Mouse (Mus musculus) kidney, adult 18-20 months (tissue): ENCODE results near the gene Zfp422.
"Not testable (repeated sequence)": the region's sequence is repeated elsewhere in the genome, so short reads cannot be mapped to it uniquely, and the experiment has no call there.

Experiments
- DNase-seq: peaks from one replicate; pipeline ENCODE4 v3.0.0; 2021

Gene Zfp422

DNA sequence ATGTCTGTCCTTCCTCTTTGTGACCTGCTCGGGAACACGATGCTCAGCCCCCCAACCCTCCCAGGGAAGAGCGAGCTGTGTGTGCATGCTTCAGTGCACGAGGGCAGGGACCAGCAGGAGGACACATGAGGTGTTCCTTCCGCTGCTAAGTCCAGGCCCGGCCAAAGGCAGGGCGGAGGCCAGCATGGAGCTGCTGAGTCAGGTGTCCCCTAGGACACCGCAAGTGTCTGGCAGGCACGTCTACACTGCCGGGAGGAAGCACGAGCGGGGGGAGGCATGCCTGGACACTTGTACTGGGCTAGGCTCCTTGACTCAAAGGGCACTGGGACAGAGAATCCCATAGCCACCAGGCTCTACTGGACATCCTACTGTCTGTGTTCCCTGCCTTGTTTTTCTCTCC is 19.0 kb upstream of the Zfp422 start:
- DNase-seq: peak; percentile 69

DNA sequence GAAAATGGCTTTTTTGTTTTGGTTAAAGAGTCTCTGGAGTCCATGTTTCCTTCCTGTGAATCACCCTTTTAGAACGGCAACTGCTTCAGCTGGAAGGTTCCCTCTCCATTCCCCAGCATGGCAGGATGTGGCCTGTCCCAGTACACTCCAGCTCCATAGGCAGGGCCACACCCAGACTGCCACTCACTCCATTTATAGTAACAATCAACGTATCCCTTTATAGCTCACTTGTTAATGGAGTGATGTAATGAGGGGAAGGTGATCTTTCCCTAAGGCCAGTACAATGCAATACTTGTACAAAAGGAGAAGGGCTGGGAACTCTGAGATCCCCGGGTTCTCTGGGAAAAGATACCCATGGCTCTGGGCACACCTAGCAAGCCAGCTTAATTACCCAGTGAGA is 15.5 kb upstream of the Zfp422 start:
- DNase-seq: no peak

DNA sequence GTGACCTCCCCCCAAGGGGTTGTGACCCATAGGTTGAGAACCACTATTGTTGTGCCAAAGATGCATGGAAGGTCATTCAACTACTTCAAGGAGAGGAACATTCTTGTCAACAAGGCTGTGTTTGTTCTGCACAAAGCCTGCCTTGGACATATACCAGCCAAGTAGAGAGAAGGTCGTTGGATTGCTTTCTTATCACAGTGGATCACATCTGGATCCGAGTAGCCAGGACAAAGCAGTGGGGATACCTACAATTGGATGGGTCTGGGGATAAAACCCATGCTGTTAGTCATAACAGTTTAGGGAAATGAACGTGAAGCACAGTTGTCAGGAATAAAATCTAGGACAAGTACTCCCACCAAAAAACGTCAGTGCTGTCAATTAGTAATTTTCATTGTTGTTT is 15.1 kb upstream of the Zfp422 start:
- no peak for DNase-seq

DNA sequence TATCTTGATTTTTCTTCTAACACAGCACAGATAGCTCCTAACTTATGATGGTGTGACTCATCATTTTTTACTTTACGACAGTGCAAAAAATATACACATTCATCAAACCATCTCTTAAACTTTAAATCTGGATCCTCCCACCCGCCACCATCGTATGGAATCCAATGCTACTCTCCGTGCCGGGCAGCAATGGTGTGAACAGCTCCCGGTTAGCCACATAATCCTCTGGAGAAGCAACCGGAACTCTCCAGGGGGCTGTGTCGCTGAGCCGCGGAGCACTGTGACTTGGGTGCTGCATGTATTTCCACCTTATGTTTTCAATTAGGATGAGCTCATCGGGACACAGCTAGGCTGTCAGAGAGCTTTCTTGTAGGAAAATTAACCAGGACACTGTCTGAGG is 14.1 kb upstream of the Zfp422 start:
- DNase-seq: no peak

DNA sequence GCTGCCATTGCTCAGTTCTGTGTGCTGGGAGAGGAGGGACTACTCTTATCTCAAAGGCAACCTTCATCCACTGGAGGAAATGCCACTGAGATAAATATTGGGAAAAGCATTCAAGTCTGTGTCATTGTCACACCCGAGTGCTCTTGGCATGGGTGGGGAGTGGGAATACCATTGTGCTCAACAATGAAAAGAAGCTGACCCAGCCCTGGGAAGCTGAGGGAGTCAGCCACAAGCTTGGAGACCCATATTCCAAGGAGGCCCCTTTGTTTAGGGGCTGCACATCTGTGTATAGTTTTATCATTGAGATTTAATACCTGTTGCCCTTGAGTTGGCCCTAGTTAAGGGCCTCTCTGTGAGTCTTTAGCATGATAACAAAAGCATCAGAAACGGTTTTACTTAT is 10.9 kb upstream of the Zfp422 start:
- DNase-seq: no peak

DNA sequence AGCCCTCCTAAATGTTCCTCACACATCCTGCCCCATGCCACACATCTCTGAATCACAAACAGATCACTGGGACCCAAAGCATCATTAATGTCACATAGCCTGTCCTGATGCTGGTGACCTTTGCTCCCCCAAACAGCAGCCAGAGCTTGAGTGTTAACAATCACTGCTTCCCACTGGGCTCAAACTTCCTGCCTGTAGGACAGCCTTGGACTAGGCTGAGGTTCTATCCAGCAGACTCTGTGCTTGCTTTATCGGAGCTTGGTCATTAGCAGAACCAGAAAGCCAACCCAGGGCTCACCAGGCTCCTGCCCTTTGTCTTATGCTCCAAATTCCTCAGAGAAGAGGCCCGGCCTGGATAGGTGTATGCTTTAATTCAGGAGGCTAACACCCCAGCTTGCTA is 10.1 kb upstream of the Zfp422 start:
- no peak for DNase-seq

DNA sequence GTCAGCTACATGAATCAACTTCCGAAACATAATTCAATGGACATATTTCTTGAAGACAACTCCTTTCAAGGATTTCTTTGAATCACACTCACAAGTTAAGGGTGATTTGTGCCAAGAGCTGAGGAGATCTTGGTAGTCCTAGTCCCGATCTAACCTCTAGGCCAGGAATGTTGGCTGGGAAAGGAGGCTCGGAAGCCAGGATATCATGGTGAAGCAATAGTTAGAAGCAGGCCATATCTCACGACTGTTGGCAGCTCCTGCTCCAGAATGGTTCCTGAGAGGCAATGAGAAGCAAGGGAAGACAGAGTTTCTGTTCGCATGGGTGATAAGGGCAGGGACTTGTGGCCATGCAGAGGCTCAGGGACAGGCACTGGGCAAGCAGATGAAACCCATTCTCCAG is 8.7 kb upstream of the Zfp422 start:
- DNase-seq: no peak

DNA sequence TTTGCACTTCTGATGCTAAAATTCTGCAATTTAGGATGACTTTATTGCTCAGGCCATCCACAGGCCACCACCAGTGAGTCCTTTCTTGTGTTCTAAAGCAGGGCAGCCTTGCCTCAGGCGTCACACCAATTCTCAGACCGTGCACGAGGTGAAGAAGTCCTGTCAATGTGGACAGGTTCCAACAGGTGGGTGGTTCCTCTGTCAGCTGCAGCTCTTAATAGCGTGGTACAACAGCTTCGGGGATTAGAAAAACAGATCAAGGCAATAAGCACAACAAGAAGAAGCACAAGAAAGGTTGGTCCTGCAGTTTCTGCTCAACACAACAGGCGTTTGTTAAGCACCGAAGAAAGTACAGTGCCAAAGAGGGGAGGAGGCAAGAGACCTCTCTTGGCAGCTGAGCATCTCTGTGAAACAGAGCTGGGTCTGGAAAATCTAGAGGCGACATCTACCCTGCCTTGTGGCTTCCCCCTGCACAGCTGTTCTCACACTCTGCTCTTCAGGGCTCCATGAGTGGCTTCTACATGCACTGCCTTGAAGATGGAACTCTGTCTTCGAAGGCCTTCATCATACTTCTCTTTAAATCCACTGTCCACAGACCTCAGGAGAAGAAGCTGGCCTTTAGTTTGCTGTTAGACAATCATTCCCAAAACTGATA is 7.9 kb upstream of the Zfp422 start:
- DNase-seq: no peak

DNA sequence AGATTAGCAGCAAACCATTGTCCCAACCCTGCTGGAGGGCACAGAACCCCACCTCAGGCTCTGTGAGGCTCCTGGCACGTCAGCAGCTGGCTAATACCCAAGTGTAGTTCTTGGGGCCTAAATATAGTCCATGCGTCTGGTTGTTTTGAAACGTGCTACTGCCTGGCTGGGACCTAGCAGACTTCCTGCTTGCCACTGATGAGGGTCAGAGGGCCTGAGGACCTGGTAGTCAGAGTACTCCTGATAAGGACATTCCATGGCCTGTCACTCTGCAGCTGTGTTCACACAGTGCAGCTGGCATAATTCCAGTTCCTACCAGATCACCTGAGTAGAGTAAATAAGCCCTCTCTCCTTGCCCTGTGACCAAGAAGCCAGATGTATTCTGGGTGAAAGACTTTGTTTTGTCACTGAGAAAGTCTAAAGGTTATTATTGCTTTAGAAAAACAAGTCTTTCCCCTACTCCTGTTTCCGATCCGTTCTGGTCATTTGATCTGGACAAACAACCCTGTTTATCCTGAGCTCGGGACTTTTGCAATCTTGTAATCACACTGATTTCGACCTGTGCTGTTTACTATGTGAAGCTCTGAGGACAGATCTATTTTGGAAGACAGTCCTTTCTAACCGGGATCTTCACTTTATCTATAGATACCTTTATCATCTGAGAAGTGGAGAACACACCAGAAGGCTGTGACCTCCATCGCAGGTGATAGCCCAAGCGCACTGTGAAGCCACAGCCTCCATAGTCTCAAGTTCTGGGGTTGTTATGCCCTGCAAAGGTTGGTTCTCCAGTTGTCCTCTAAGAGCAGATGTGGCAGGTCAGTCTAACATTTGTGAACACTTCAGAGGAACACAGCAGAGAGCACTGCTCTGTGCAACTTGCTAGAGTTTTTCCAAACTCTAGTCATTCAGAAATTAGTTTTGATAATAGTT is 6.7 kb upstream of the Zfp422 start:
- DNase-seq: peak; percentile 84

DNA sequence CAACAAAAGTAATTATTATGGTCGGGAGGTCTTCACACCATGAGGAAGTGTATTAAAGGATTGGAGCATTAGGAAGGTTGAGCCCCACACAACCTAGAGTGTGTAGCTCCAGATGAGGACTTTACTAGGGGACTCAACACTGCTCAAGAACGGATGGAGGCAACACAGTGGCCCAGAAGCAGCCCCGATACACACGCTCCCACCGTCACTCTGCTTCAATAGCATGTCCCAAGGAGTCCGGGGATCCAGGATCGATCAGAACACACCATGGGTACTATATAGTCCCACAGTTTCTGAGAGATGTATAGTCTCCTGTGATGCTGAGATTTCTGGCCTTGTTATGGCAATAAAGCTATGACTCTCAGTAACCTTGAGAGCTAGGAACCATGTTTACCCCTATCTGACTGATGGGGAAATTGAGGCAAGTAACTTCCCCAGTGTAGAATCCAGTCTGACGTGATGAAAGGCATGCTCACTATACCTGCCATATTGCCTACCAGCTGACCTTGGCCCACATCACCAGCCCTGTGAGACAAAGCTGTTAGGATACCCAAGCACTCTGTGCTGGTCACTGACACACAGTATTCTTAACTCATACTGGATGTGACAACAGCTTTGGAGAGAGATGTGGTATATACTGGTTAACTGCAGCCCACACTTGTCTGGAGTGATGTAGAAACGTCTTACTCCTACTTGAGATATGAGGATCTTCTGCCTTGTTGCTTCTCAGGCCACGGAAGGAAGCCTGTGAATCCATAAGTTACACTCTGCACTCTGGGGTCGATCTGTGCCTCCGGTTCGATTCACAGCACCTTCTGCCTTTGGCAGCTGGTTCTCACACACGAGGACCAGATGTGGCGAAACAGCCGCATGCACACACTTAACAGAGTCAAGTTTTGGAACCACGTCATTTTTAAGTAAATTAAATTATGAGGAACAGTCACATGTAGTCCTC is 5.2 kb upstream of the Zfp422 start:
- no peak for DNase-seq

DNA sequence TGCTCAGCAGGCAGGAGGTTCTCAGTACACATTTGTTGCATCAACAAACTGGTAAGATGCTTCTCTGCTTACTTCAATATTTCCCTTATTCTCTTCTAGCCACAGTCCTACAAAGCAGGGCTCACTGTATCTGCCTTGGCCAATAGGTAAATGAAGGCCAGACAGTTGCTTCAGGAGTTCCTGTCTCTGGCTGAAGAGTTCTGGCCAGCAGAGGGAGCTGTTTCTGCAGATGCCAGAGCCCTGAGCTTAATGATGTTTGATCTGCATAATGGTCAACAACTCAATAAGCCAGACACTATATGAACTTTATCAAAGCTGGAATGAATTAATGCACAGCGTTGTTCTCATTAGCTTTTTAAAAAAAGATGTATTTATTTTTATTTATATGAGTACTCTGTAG is 3.3 kb upstream of the Zfp422 start:
- peak; percentile 89 for DNase-seq

DNA sequence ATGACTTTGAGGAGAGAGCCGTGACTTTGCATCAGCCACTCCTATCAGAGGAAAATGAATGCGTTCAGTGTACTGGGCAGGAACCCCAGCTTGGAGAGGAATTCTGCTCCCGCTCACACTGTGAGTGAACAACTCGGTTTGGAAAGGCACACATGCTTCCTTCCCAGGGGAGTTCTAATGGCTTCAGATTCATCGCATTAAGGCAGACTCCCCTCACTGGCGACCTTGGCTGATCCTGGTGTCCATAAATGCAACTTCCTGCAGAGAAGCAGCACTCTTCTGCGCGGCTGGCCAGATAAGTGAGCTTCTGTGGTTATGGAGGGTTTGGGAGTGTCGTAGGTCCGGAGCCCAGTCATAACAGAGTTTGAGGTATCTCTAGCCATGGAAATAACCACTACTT is 967 bp upstream of the Zfp422 start:
- no peak for DNase-seq

DNA sequence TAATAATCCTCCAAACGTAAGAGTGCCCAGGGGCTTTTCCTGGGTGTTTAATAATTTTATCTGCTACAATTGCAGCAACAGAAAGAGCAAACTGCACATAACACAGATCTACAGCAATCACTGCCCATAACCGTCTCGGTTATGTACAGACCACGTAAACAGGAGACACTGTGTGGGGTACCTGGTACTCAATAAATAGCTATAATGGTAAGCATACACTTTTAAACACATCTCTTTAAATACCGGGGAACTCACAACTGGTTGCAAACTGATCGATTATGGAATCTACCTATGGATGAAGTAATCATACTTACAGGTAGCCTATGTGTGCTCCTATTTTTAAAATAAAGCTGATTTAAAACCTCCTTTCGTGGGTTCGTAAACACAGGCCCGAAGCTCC is 704 bp downstream of the Zfp422 start:
- DNase-seq: no peak

DNA sequence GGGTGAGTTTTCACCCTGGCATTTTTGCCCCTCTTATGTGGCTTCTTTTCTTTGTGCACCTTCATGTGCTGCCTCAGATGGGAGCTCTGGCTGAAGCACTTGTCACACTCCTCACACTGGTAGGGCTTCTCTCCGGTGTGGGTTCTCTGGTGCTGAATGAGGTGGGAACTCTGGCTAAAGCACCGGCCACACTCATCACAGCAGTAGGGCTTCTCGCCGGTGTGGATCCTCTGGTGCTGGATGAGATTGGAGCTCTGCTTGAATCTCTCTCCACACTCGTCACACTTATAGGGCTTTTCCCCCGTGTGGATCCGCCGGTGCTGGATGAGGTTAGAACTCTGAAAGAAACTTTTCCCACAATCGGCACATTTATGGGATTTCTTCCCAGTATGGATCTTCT is 2.4 kb downstream of the Zfp422 start:
- DNase-seq: not testable (repeated sequence)

DNA sequence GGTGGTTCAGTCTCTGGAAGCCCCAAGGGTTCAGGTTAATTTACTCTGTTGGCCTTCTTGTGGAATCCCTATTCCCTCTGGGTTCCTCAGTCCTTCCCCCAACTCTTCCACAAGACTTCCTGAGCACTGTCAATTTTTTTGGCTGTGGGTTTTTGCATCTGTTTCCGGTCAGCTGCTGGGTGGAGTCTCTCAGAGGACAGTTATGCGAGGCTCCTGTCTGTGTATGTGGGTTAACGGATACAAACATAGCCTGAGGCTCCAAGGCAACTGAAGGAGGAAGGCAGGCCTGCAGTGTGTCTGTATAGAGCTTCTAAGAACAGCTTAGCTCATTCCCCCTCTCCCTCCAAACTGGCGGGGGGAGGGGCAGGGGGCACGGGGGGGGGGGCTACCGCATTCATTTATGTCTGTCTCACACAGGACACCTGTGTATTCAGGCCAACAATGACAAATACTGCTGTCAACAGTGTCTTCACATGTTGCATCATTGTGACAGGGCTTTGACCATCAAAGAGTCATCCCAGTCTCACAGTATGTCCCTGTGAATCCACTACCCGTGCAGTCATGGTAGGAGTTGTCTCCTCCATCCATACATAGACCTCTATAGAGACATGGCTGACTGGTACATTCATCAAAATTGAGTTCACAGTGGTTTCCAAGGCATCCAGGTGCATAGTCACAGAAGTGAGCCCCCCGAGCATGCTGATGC is 7.3 kb downstream of the Zfp422 start:
- no peak for DNase-seq

DNA sequence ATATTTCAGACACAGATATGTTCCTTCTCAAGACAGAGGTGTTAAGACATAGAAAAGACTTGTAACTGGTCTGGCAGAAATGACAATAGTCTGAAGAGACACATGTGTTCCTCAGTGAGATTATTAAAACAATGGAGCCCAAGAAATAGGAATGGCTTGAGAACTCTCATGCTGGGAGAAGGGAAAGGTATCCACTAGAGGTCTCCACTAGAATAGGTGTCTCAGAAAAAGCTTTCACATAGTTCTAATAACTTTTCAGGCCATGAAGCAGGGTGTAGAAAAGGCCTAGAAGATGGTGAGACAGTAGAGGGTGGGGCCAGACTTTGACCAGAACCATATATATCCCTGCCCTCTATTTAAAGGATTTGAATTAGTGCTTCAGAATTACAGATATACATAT is 10.7 kb downstream of the Zfp422 start:
- no peak for DNase-seq

DNA sequence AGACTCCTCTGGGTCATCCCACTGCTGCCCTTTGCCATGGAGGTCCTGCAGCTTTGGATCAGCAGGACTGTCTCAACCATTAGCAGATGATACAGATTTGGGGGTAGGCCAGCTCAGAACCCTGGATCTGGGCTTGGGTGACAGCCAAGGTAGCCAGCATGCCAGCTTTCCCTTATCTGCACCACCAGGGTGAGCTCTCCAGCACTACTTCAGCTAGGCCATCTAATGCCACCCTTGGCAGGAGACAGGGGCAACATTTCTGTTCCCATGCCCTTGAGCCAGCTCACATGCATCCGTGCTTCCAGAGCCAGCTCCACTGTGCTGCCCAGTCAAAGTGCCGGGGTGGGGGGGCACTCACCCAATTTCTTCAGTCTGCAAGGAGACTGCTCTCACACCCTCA is 13.1 kb downstream of the Zfp422 start:
- DNase-seq: no peak

DNA sequence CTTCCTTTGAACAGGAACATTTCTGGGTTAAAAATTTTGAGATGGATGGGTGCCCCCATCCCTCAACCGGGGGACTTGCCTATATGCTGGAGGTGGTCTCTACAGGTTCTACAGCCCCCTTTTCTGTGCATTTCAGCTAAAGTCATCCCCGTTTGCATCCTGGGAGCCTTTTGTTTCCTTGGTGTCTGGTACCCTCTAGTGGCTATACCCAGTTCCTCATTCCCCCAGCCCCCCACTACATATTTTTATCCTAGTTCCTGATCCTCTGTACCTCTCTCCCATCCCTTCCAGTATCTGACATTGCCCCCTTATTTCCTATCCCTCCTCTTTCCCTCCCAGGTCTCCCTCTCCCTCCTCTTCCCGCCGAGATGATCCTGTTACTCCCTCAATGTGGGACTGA is 21.6 kb downstream of the Zfp422 start:
- no peak for DNase-seq

DNA sequence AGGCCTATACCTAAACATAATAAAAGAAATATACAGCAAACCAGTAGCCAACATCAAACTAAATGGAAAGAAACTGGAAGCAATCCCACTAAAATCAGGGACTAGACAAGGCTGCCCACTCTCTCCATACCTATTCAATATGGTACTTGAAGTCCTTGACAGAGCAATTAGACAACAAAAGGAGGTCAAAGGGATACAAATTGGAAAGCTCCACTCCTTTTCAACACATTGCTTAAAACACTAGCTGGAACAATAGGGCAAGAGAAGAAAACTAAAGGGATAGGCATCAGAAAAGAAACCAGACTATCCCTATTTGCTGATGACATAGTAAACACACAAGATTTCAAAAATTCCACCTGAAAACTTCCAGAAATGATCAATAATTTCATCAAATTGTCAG is 27.8 kb downstream of the Zfp422 start:
- DNase-seq: not testable (repeated sequence)

DNA sequence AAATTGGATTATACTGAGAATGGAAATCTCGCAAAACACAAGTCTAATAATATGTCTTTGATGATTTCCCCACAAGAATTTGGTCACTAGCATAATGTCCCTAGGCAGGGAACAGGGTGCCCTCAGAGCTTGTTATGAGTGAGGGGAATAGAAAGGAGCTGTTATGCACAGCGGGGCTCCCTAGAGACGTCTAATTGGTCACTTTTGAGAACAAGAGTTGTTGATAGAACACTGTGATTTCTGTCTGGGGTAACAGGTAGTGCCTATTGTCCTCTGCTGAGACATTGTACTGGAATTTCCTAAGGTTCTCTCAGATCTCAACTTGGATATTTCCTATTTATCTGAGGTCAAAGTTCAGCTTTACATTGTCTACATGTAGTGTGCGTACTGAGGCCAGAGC is 44.7 kb downstream of the Zfp422 start, which contains the start of gene Olfr215:
TSS of gene Olfr215 (minus strand) at position 101 of the 400 bp plus-strand sequence.
- no peak for DNase-seq
